Mouse (Mus musculus): ENCODE data around the gene Galnt15.
"Not testable (repeated sequence)": the region's sequence is repeated elsewhere in the genome, so short reads cannot be mapped to it uniquely, and the experiment has no call there.

Galnt15 gene

GRCm38 (mm10) chr14:32086226-32086625 lies 57.4 kb downstream of the Galnt15 start:
- no peak for DNase-seq (ENCODE audit: extremely low read depth, insufficient read length, low spot score)

DNA sequence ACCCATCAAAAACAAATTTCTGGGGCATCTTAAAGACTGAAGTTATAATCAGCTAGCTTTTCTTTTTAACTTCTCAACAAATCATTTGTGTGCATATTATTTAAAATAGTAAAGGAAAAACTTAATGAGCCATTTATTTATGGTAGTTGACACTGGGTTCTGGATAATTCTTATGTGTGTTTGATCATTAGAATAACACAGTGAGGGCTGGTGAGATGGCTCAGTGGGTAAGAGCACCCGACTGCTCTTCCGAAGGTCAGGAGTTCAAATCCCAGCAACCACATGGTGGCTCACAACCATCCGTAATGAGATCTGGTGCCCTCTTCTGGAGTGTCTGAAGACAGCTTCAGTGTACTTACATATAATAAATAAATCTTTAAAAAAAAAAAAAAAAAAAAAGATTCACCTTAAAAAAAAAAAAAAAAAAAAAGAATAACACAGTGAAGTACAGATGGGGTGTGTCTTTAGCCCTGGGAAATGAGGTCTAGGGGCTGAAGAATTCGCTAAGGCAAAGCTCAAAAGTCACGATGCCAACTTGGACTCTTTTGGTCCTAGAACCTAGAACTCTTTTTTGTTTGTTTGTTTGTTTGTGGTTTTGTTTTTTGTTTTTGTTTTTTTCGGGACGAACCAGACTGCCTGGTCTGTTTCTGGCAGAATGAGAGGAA lies 58.9 kb downstream of the Galnt15 start:
- DNase-seq (ENCODE audit: extremely low read depth, insufficient read length, low spot score) = not testable (repeated sequence)

- no peak for DNase-seq (ENCODE audit: extremely low read depth, insufficient read length, low spot score)
Observed at GRCm38 (mm10) chr14:32091124-32091523, 62.3 kb downstream of the Galnt15 start.

DNA sequence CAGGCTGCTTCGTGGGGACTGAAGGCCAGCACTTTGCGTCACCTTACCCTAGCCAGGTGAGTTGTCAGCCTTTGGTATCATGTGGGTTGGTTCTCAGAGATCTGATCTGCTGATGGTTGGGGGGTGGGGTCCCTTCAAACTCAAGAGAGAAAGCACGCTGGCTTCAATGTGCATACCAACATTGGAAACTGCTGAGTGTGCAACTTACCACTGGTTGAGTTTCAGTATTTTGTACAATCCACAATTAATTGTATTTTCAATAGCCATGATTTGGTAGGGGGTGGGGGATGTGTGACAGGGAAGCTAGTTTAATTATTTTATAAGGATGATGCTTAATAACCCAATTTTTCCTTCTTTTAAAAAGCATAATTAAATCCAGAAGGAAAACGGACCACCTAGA lies 62.9 kb downstream of the Galnt15 start:
- no peak for DNase-seq (ENCODE audit: extremely low read depth, insufficient read length, low spot score)

DNA sequence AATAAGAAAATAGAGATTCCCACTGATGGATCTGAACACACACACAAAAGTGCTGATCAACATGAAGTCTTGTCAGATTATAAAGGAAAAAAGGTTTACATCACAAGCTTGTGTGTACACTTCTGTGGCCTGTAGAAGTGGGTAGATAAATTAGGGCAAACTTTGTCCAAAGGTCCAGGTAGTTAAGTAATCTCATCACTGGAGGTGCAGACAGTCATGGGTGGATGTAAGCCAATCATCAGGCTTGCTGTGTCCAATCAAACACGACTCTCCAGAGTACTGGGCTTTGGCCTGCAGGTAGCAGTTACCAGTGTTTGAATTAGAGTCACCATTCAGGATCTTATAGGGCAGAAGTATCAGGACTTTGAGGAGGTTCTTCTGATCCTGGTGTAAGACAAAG lies 64.2 kb downstream of the Galnt15 start:
- DNase-seq (ENCODE audit: extremely low read depth, insufficient read length, low spot score) = no peak

GRCm38 (mm10) chr14:32093500-32094117 lies 64.8 kb downstream of the Galnt15 start:
- DNase-seq (ENCODE audit: extremely low read depth, insufficient read length, low spot score) = no peak

DNA sequence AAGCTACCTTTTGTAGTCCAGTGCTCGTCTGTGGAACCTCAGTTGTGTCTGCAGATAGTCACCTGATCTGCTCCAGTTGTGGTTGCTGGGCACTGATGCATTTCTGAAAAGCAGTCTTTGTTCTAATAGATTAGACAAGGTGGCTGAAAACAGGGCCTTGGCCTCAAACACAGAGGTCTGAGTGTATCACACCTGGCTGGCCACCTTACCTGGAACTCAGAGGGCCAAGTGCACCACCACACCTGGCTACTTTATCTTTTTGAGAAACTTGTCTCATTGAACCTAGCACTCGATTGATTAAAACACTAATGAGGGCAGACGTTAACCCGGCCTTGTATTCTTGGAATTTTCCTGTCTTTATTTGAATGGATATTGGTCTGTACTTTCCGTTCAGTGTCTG lies 66.9 kb downstream of the Galnt15 start:
- no peak for DNase-seq (ENCODE audit: extremely low read depth, insufficient read length, low spot score)

- DNase-seq (ENCODE audit: extremely low read depth, insufficient read length, low spot score) = no peak
Observed at GRCm38 (mm10) chr14:32096740-32097139, 68.0 kb downstream of the Galnt15 start.

GRCm38 (mm10) chr14:32097691-32098090 lies 68.9 kb downstream of the Galnt15 start:
- DNase-seq (ENCODE audit: extremely low read depth, insufficient read length, low spot score) = no peak

DNA sequence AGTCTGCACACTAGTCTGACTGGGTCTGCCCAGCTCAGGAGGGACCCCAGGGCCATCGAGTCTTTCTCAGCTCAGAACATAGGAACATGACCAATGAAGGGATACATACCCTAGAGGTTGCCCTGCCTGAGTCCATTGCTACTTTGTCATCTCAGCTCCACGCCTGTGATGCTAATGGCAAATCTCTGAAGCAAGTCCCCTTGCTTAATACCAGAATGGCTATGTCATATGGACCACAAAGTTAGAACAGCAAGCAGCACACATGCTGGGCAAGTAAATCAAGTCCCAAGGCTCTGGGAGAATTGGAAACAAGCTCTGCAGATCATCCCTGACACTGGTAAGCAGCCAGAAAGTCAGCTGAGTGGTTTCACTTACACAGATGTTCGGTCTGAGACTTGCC lies 70.2 kb downstream of the Galnt15 start:
- DNase-seq (ENCODE audit: extremely low read depth, insufficient read length, low spot score) = no peak

GRCm38 (mm10) chr14:32103556-32103955 lies 74.8 kb downstream of the Galnt15 start:
- DNase-seq (ENCODE audit: extremely low read depth, insufficient read length, low spot score) = no peak

DNA sequence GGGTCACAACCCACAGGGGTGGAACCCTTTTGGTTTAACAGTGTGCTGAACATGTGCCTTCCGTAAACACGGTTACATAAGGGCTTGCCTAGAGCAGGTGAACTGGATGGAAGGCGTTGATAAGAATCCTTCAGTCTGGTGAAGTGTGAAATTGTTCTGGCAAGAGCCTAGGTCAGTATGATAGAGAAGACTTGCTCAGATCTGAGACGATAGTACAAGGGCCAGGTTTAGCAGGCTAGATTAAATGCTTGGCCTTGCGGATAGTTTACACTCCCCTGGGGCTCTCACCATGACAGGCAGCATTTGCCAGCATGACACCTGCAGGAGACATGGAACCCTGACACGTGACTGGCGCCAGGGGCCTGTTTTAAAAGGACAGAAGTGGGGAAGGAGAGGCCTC lies 76.9 kb downstream of the Galnt15 start:
- no peak for DNase-seq (ENCODE audit: extremely low read depth, insufficient read length, low spot score)

DNA sequence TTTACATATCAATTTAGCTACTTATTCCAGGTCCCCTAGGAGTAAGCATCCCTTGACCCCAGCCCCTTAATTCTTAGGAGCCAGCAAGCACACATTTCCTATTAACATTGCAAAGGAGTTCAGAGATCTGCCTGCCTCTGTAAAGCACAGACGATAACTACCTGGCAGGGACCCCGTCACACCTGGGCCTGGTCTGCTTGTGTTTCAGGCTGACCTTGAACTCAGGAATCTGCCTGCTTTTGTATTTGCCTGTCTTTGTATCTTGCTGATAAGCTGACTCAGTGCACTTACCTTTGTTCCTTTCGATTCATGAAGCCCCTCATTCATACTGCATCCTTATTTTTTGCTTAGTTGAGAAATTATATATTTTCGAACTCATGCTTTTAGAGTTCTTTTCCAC lies 78.1 kb downstream of the Galnt15 start:
- no peak for DNase-seq (ENCODE audit: extremely low read depth, insufficient read length, low spot score)

Measured in 3134 (cell line).